Mouse (Mus musculus) urinary bladder, postnatal 0 days (tissue): ENCODE measurements around the gene Zfp213. TPM values are rescaled to one million over a fixed set of nuclear protein-coding genes. Genes with fewer than 3 reads are reported as not detected.

Source experiments
- polyA plus RNA-seq: library from polyadenylated mRNA; unstranded; fragments of >200 nt; fragmentation: Nextera tagmentation; extraction: Ambion mirVana; gene quantifications from 2 replicates; pipeline ENCODE4 v1.2.1, GENCODE M21; 2015

Zfp213 gene
- polyA plus RNA-seq: 8.0 TPM in 2 replicates

DNA sequence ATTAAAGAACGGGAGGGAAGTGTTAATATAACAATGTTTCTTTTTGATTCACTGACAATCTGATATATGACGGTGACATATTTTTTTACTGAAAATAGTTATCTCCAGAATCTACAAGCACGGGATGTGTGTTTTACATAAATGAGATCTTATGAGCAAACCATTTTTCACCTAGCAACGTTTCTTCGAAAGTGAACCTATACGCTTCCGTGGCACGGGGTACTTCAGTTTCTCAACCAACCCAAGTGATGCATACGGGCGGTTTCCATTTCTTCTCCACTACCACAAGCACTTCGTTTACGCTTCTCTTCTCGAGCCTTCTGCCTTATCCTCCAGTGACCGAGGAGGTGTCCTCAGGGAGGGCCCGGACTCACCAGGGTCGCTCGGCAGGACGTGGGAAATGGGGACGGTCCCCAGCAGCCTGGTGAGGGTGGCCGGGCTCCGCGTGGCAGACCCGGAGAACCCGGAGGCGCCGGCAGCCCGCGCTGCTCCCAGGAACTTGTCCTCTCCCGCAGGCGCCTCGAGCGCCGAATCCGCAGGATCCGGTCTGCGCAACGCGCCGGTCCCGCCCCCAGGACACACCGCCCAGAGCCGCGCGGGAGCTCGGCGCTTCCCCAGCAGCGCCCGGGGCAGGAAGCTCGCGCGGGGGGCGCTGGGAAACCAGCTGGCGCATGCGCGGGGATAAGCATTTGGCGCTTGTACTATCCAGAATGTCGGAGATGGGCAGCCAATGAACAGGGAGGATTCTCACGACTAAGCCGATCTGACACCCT is at the start of gene Zfp213:
TSS of gene Zfp213 (minus strand) at position 644 of the 773 bp plus-strand sequence.

DNA sequence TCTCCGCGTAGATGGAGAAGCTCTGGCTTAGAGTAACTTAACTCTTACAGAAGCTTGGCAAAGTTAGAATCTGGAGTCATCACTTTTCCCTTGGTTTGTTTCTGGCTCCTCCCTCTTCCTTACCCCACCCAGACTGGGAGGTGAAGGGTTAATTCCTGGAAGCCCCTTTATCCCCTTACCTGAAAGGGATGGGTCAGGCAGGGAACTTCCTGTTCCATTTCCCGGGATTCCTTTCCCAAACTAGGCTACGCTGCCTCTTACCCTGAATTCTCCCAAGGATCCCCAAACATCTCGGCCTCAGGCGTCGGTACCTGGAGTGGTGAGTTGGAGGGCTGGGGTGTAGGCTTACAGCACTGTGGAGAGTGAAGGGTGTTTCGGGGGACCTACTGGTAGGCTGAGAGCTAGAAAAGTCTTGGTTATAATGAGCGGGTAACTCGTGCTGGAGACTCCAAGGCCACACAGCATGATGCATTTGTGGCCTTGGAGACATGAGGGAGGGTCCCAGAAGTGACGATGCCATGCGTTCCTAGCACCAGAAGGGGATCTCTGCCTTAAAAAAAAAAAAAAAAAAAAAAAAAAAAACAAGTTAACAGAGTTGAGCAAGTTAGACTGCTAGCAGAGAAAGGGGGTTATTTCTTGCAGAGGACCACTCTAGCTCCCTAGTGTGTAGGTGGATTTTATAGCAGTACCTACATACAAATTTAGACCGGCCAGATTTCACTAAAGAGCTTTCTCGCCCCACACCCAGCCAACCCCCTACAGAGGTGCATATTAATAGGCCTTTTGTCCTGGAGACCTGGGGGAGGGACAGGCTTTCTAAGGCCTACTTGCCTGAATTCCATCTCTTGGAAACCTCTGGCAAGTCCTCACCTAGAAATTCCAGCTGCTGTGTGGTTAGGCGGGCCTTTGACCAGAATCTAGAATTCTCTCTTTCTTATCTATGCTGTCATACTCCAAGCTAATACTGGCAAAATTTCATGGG is 36.9 kb upstream of the Zfp213 start, which contains the start of gene Zscan10:
TSS of gene Zscan10 (plus strand) at position 216 of the 982 bp plus-strand sequence.

DNA sequence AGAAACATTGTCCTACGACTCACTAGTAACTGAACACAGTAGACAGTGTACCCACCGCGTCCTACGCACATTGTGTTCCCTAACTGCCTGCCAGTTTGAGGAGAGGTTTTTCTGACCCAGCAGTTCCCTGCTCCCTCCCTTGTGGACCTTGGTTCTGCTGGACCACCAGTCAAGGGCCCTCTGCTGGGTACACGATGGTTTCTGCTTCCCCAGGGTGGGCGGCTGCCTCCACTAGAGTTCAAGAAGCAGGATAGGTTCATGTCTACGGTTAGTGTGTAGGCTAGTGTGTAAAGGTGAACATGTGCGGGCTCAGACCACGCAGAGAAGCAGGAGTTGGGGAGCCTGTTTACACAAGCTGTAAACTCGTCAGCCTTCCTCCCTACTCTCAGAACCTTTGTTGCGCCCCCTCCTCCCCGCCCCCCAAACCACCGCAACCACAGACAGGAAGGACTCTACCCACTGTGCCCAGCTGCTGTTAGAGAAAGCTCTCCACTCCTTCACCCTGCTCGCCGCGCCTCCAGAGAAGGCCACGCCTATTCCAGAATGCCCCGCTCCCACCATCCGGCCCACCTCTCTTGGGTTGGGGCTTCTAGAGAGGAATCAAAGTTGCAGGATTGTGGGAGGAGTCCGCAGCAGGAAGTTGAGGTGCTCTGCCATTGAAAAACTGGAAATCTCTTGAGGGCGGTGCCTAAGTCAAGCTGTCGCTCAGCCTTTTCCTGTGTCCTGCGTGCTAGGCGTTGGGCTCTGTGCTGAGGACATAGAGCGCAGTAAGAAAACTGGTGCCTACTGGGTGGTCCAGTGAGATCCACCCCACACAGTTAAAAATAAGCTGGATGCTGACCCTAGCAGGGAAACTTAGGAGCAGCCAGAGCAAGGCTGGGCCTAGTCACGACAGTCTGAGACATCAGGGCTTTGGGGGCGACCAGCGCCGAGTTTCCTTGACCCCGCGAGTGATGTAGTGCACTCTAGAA is 34.8 kb upstream of the Zfp213 start, which contains the start of gene Zfp13:
TSS of gene Zfp13 (minus strand) at position 906 of the 971 bp plus-strand sequence.

Other genes starting within 250 kb of the Zfp213 start
- gene Vmn2r115, start 220.5 kb downstream of the Zfp213 start, polyA plus RNA-seq: not detected in 2 replicates
- not detected in 2 replicates for gene Vmn2r116, start 179.6 kb downstream of the Zfp213 start, polyA plus RNA-seq
- gene Vmn2r117, start 84.5 kb downstream of the Zfp213 start, polyA plus RNA-seq: not detected in 2 replicates
- gene Zfp13, start 35.2 kb upstream of the Zfp213 start, polyA plus RNA-seq: 4.9 and 5.1 TPM in 2 replicates
- not detected in 2 replicates for gene Zscan10, start 36.6 kb upstream of the Zfp213 start, polyA plus RNA-seq
- 0.11 and 0.14 TPM in 2 replicates for gene Mmp25, start 81.0 kb upstream of the Zfp213 start, polyA plus RNA-seq
- 6.3 and 8.5 TPM in 2 replicates for gene Bicdl2, start 96.3 kb upstream of the Zfp213 start, polyA plus RNA-seq
- gene Hcfc1r1, start 109.4 kb upstream of the Zfp213 start, polyA plus RNA-seq: 272 and 288 TPM in 2 replicates
- gene Thoc6, start 109.6 kb upstream of the Zfp213 start, polyA plus RNA-seq: 18.7 and 18.8 TPM in 2 replicates
- gene Tnfrsf12a, start 113.2 kb upstream of the Zfp213 start, polyA plus RNA-seq: 82.9 and 116 TPM in 2 replicates
- gene Cldn6, start 115.0 kb upstream of the Zfp213 start, polyA plus RNA-seq: 0.15 and 0.33 TPM in 2 replicates
- not detected in 2 replicates for gene Cldn9, start 119.8 kb upstream of the Zfp213 start, polyA plus RNA-seq
- 0.04 TPM in 1 of 2 replicates, not detected in the other for gene 1520401A03Rik, start 158.5 kb upstream of the Zfp213 start, polyA plus RNA-seq
- gene Pkmyt1, start 162.1 kb upstream of the Zfp213 start, polyA plus RNA-seq: 19.7 and 21.9 TPM in 2 replicates
- gene Paqr4, start 176.6 kb upstream of the Zfp213 start, polyA plus RNA-seq: 21.7 and 28.3 TPM in 2 replicates
- 0.07 and 0.13 TPM in 2 replicates for gene Kremen2, start 181.6 kb upstream of the Zfp213 start, polyA plus RNA-seq
- gene Flywch1, start 207.4 kb upstream of the Zfp213 start, polyA plus RNA-seq: 26.5 and 28.3 TPM in 2 replicates
- gene Flywch2, start 221.8 kb upstream of the Zfp213 start, polyA plus RNA-seq: 11.5 and 14.0 TPM in 2 replicates
- 230 and 239 TPM in 2 replicates for gene Srrm2, start 226.3 kb upstream of the Zfp213 start, polyA plus RNA-seq